Mouse (Mus musculus): ENCODE measurements at regions not wholly inside any gene's neighbourhood (a gene's known extent, or its start where the extent isn't known, plus 50 kb on each side); places are given as distances from the start of the nearest gene placed in this dataset.
"Not testable (repeated sequence)": the region's sequence is repeated elsewhere in the genome, so short reads cannot be mapped to it uniquely, and the experiment has no call there.

- DNase-seq (ENCODE audit: inconsistent age in 2 of 2, low spot score in 1 of 2): no peak
Observed at GRCm38 (mm10) chr6:84325384-84326114, 268.2 kb downstream of the Cyp26b1 start.

- DNase-seq (ENCODE audit: inconsistent age in 2 of 2, low spot score in 1 of 2): no peak
Observed at GRCm38 (mm10) chr6:84324185-84324584, 269.5 kb downstream of the Cyp26b1 start.

DNA sequence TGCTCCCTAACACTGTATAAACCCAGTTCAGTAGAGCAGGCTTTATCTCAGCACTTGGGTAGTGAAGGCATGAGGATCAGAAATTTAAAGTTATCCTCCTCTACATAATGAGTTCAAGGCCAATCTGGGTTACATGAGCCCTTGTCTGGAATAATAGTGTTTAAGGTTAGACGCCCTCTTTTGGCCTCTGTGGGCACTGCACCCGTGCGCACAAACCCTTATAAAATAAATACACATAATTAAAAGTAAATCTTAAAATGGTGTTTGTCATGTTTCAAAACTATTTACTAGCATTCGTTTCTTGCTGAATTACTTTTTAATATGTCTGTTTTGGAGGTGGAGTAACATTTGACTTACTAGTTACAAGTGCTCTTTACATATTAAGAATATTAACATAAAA, 271.2 kb downstream of the Cyp26b1 start:
- no peak for DNase-seq (ENCODE audit: inconsistent age in 2 of 2, low spot score in 1 of 2)

DNA sequence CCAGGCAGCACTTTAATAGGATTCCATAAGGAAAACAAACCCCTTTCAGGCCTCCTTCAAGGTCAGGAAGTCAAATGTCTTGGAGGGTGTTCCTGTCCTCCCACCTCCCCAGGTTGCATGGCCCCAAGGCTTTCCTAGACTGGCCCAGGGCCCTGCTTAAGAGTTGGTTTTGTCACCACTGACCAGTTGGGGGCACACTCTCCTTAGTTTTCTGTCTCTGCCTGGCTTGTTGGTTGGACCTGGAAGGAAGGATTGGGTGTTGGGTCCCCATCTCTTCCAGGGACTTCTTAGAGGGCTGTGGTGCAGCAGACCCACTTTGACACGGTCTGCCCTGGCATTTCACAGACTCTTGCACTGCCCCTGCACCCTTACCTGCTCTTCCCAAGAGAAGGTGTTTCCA, 273.1 kb downstream of the Cyp26b1 start:
- peak in 1 of 2 experiments; percentile 74 for DNase-seq (ENCODE audit: inconsistent age in 2 of 2, low spot score in 1 of 2)

GRCm38 (mm10) chr6:84318774-84319173, 274.9 kb downstream of the Cyp26b1 start:
- peak; percentile 12 to 32 for DNase-seq (ENCODE audit: inconsistent age in 2 of 2, low spot score in 1 of 2)

GRCm38 (mm10) chr6:84317026-84317425, 276.7 kb downstream of the Cyp26b1 start:
- peak; percentile 29 to 79 for DNase-seq (ENCODE audit: inconsistent age in 2 of 2, low spot score in 1 of 2)

- no peak for DNase-seq (ENCODE audit: inconsistent age in 2 of 2, low spot score in 1 of 2)
Observed at GRCm38 (mm10) chr6:84315175-84315912, 278.4 kb downstream of the Cyp26b1 start.

GRCm38 (mm10) chr6:84313797-84314196, 279.9 kb downstream of the Cyp26b1 start:
- DNase-seq (ENCODE audit: inconsistent age in 2 of 2, low spot score in 1 of 2): no peak

DNA sequence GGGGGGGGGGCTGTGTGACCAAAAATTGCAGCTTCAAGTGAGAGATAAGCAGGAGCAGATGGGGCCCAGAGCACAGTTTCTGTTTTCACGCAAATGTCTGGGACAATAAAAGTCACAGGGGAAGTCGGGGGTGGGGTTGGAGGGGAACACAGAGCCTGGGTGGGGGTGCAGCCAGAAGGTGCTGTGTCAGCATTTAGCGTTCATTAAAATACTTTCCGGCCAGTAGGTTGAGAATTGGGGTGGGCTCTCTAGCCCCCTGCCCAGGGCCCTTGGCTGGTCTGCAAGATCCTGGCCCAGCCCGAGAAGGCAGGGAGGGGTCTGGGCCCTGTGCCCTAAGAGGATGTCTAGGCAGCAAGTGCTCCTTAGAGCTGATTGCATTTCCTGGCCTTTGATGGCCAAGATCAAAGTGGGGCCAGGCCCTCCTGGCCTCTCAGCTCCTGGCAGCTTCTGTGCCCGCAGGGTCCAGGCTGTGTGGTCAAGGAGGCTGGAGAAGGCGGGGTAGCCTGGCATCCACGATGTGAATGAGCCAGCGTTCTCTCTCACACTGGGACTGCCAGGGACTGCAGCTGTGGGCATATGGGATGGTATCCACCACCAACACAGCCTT, 283.0 kb downstream of the Cyp26b1 start:
- no peak for DNase-seq (ENCODE audit: inconsistent age in 2 of 2, low spot score in 1 of 2)

DNA sequence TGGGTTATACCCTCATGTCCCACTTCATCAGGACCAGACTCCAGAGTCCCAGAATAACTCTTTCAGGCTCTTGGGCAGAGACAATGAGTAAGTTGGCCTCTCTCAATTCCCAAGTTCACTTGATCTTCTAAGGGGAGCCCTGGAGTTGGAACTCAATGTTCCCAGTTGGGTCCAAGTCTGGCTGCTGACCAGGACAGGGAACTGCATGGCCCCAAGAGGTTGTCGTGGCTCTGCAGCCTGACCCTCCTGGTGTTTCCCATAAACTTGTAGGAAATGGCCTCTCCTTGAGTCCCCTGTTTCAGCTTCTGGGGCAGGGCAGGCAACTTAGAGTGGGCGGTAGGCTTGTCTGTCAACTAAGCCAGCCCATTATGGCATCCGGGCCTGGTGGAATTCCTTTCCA, 286.2 kb downstream of the Cyp26b1 start:
- DNase-seq (ENCODE audit: inconsistent age in 2 of 2, low spot score in 1 of 2): no peak

DNA sequence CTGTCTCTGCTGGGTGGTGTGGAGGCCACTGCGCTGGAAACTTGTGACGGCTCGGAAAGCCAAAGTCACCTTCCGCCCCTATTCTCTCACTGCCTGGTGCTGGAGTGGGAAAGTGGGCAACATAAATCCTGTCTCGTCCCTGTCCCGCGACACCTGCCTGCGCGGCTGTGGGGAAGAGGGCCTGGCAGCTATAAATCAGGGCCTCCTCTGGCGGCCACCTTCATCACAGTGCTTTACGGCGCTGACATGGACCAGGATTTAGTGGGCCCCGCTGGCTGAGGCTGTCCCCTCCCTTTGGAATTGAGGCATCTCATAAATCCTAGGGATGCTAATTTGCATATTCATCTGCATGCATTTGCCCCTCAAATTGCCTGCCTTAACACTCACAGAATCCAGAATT, 287.1 kb downstream of the Cyp26b1 start:
- DNase-seq (ENCODE audit: inconsistent age in 2 of 2, low spot score in 1 of 2): no peak

- DNase-seq (ENCODE audit: inconsistent age in 2 of 2, low spot score in 1 of 2): peak in 1 of 2 experiments; percentile 49
Observed at GRCm38 (mm10) chr6:84305093-84305492, 288.6 kb downstream of the Cyp26b1 start.

- not testable (repeated sequence) for DNase-seq (ENCODE audit: inconsistent age in 2 of 2, low spot score in 1 of 2)
Observed at GRCm38 (mm10) chr6:84302916-84303315, 290.8 kb downstream of the Cyp26b1 start.

GRCm38 (mm10) chr6:84299936-84300335, 291.5 kb downstream of the Dysf start:
- no peak for DNase-seq (ENCODE audit: inconsistent age in 2 of 2, low spot score in 1 of 2)

GRCm38 (mm10) chr6:84299146-84299545, 290.8 kb downstream of the Dysf start:
- no peak for DNase-seq (ENCODE audit: inconsistent age in 2 of 2, low spot score in 1 of 2)

GRCm38 (mm10) chr6:84273907-84274306, 265.5 kb downstream of the Dysf start:
- not testable (repeated sequence) for DNase-seq (ENCODE audit: inconsistent age in 2 of 2, low spot score in 1 of 2)

GRCm38 (mm10) chr6:84272520-84273311, 264.3 kb downstream of the Dysf start:
- peak; percentile 89 to 95 for DNase-seq (ENCODE audit: inconsistent age in 2 of 2, low spot score in 1 of 2)

DNA sequence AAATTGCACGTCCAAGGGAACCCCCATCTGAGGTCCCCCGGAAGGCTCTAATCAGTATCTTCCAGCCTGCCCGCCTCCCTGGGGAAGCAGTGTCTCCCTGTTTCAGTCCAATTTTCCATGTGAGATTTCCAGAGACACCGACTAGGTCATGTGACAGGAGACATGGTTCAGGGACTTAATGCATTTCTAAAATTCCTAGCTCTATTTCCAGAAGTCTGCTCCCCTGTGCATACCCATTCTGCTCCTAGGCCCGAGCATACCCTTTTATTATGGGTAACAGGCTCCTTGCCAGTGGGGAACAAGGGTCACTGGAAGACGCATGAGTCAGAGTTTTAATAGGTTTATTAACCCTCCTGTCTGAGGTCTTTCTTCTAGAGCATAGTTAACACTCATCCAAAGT, 263.6 kb downstream of the Dysf start:
- peak in 1 of 2 experiments; percentile 68 for DNase-seq (ENCODE audit: inconsistent age in 2 of 2, low spot score in 1 of 2)

DNA sequence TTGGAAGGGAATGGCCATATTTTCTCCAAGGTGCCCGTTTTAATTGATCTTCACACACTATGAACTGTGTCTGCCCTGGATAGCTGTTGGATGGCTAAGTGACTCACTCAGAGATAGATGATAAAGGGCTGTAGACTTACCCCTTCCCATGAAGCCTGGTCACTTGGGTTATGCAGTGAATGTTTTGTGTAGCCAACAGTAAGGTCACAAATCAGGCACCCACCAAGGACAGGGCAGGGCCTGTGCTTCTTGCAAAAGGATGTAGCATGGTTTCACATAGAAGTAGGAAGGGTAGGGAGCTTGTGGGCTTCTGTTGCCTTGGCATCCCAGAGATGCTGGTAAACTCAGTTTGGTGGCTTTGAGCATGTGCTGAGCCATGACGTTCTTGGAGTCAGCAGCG, 263.1 kb downstream of the Dysf start:
- peak in 1 of 2 experiments; percentile 65 for DNase-seq (ENCODE audit: inconsistent age in 2 of 2, low spot score in 1 of 2)

DNA sequence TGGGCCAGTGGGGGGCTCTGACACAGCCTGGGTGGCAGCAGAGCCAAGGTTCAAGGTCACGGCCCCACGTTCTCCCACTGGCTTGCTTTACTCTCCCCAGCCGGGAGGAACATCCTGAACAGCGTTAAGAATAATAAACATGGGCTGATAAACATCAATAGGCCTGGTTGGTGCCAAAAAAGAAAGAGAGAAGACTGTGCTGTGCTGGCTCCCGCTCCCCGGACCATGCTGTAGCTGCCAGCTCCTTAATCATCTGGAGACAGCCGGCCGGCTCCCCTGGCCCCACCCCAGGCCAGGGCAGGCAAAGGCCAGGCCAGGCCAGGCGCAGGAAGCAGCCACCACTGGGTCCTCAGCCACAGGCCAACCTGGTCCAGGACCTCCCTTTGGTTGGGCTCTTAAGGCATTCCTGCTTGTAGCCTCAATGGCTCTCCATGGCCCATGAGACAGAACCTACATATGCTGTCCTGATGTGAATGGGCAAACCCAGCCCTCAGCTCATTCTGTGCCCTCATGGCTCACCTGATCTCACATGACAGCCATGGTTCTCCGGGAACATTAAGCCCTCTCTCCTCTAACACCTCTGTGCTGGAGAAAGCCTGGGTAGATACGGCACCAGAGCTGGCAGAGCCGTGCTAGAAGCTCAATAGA, 262.3 kb downstream of the Dysf start:
- peak; percentile 63 to 74 for DNase-seq (ENCODE audit: inconsistent age in 2 of 2, low spot score in 1 of 2)

DNA sequence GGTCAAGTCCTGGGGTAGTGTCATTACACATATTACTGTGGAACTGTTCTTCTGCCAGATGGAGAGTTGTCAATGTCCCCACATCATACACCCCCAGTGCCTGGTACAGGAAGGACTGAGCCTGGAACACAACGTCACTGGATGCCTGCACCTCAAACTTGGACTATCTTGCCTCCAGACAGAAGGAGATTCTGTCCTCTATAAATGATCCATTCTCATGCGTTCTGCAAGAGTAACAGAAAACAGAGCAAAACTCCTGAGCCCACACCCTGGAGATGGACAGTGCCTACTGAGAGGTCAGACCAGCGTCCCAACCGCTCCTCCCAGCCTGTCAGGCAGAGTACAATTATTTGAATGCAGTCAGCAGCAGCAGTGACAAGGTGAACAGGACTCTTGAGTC, 261.1 kb downstream of the Dysf start:
- no peak for DNase-seq (ENCODE audit: inconsistent age in 2 of 2, low spot score in 1 of 2)
